27 mouse cellular contexts compared by ENCODE assay signal in the genomic region with DNA sequence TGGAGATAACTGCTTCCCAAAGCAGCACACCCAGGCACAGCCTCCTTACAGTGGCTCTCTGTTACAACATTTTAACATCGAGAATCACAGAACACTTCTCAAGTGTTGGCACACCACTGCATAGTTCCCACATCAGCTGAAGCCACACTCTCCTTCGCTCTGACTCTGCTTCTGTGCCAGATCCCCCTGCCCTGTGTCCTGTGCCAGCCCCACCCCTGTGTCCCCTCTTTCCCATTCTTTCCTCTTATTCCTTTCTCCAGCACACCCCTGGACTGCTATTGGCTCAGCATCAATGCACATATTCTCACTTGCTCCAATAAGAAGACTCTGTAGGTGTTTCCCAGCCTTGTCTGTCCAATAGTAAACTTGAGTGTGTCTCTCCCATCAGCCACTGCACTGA. TPM values are rescaled to one million over a fixed set of nuclear protein-coding genes. Genes with fewer than 3 reads are reported as not detected.
DNase-seq lines count a peak whose midpoint lies in the region; ATAC-seq lines count a peak whose summit lies in the region.
"Had no signal": no experiment of that assay in that cellular context is flagged by ENCODE, and none has a peak within 500 bp of the region (broad histone marks: within the 10 kb centered on the region; RNA-seq: fewer than 3 reads in every experiment).

No protein-coding gene starts in this region.

- H3K9me3 ChIP-seq in heart, embryonic 13.5 days = no peaks in the 10 kb centered on the region
- H3K9me3 ChIP-seq in heart, embryonic 16.5 days (replicated peaks; ENCODE audit: control insufficient read depth, low read length) = no peaks in the 10 kb centered on the region
- no peaks in the 10 kb centered on the region for H3K9me3 ChIP-seq in heart, embryonic 11.5 days (replicated peaks; ENCODE audit: control insufficient read depth, low read length)
- H3K9me3 ChIP-seq: embryonic facial prominence, embryonic 12.5 days; embryonic facial prominence, embryonic 15.5 days; hindbrain, embryonic 12.5 days; hindbrain, embryonic 15.5 days had no signal

- intact Hi-C loops in heart, postnatal 14 days (cut with DNase I) = no loop called here

- no peak overlapping the region for H3K4me3 ChIP-seq in heart, embryonic 13.5 days
- H3K4me3 ChIP-seq in heart, embryonic 16.5 days (ENCODE audit: low read length) = no peak overlapping the region
- H3K4me3 ChIP-seq in heart, embryonic 11.5 days (ENCODE audit: low read depth, low read length) = no peak overlapping the region
- H3K4me3 ChIP-seq: embryonic facial prominence, embryonic 12.5 days; embryonic facial prominence, embryonic 15.5 days; gastrocnemius, adult 2 months; hindbrain, embryonic 12.5 days; hindbrain, embryonic 15.5 days had no signal

- DNase-seq in heart, adult 8-10 months (ENCODE audit: low spot score) = no peak
- DNase-seq in heart, postnatal 14 days = no peak
- peak; percentile 5 for DNase-seq in heart, postnatal 4 days
- DNase-seq: adrenal gland, adult 2 months; adrenal gland, postnatal 14 days; cerebellum, adult 11 months; cerebellum, adult 2 months; cerebellum, adult 9-11 months; cerebellum, postnatal 25 days; forebrain, postnatal 0 days; gastrocnemius, adult 2 months; gastrocnemius, postnatal 14 days; kidney, adult 2 months had no signal

- H3K27ac ChIP-seq in heart, embryonic 13.5 days (replicated peaks) = peak overlapping the region; percentile 36
- no peak overlapping the region for H3K27ac ChIP-seq in heart, embryonic 16.5 days (ENCODE audit: low read length)
- no peak overlapping the region for H3K27ac ChIP-seq in heart, embryonic 11.5 days (ENCODE audit: low read depth, low read length)
- H3K27ac ChIP-seq: embryonic facial prominence, embryonic 12.5 days; embryonic facial prominence, embryonic 15.5 days; gastrocnemius, adult 2 months; hindbrain, embryonic 12.5 days; hindbrain, embryonic 15.5 days had no signal

- no peaks in the 10 kb centered on the region for H3K36me3 ChIP-seq in heart, embryonic 13.5 days
- H3K36me3 ChIP-seq in heart, embryonic 16.5 days (ENCODE audit: control insufficient read depth, insufficient read depth) = no peaks in the 10 kb centered on the region
- no peaks in the 10 kb centered on the region for H3K36me3 ChIP-seq in heart, embryonic 11.5 days (ENCODE audit: control insufficient read depth, insufficient read depth, low read length)
- H3K36me3 ChIP-seq: embryonic facial prominence, embryonic 12.5 days; embryonic facial prominence, embryonic 15.5 days; hindbrain, embryonic 12.5 days; hindbrain, embryonic 15.5 days had no signal

- no peak for ATAC-seq in heart, embryonic 13.5 days (ENCODE audit: extremely low read depth, insufficient number of reproducible peaks, low FRiP score, low TSS enrichment)
- ATAC-seq in heart, embryonic 16.5 days (replicated peaks; ENCODE audit: extremely low read depth, insufficient read depth, low FRiP score) = peak; percentile 60; the same call in 1 of the 2 replicates
- no peak for ATAC-seq in heart, embryonic 11.5 days (replicated peaks; ENCODE audit: insufficient number of reproducible peaks, low FRiP score, low TSS enrichment)
- ATAC-seq: CD4-positive, CD25-positive, alpha-beta regulatory T cell, adult 4 months; forebrain, embryonic 14.5 days; forebrain, postnatal 0 days; intestine, postnatal 0 days had no signal

- 44% methylated on average over 2 of the region's 2 CpGs for WGBS in heart, embryonic 13.5 days
- WGBS in heart, embryonic 16.5 days = 37% methylated on average over 2 of the region's 2 CpGs
- WGBS in heart, embryonic 11.5 days (ENCODE audit: insufficient replicate concordance) = 55% methylated on average over 2 of the region's 2 CpGs

- H3K27me3 ChIP-seq in heart, embryonic 13.5 days (replicated peaks) = no peaks in the 10 kb centered on the region
- no peaks in the 10 kb centered on the region for H3K27me3 ChIP-seq in heart, embryonic 16.5 days (ENCODE audit: control insufficient read depth, insufficient read depth, low read length)
- no peaks in the 10 kb centered on the region for H3K27me3 ChIP-seq in heart, embryonic 11.5 days (ENCODE audit: control insufficient read depth, insufficient read depth, low read length)
- H3K27me3 ChIP-seq: embryonic facial prominence, embryonic 12.5 days; embryonic facial prominence, embryonic 15.5 days; hindbrain, embryonic 12.5 days; hindbrain, embryonic 15.5 days had no signal

- peak overlapping the region; percentile 11; the same call in 1 of the 2 replicates for H3K4me2 ChIP-seq in heart, embryonic 13.5 days
- peak overlapping the region; percentile 3; the same call in 1 of the 2 replicates for H3K4me2 ChIP-seq in heart, embryonic 16.5 days (ENCODE audit: low read depth, low read length)
- no peak overlapping the region; the same call in 1 of the 2 replicates for H3K4me2 ChIP-seq in heart, embryonic 11.5 days
- H3K4me2 ChIP-seq: embryonic facial prominence, embryonic 12.5 days; embryonic facial prominence, embryonic 15.5 days; hindbrain, embryonic 12.5 days; hindbrain, embryonic 15.5 days had no signal

- H3K4me1 ChIP-seq in heart, embryonic 13.5 days = peaks cover 16% of the 10 kb centered on the region
- H3K4me1 ChIP-seq in heart, embryonic 16.5 days (ENCODE audit: control insufficient read depth, insufficient read depth, low read length) = peaks cover 5% of the 10 kb centered on the region
- H3K4me1 ChIP-seq in heart, embryonic 11.5 days (ENCODE audit: control insufficient read depth, insufficient read depth, low read length) = no peaks in the 10 kb centered on the region
- H3K4me1 ChIP-seq: embryonic facial prominence, embryonic 12.5 days; embryonic facial prominence, embryonic 15.5 days; hindbrain, embryonic 12.5 days; hindbrain, embryonic 15.5 days had no signal

- no peak overlapping the region for H3K9ac ChIP-seq in heart, embryonic 13.5 days
- H3K9ac ChIP-seq in heart, embryonic 16.5 days (ENCODE audit: low read length) = no peak overlapping the region
- H3K9ac ChIP-seq in heart, embryonic 11.5 days (ENCODE audit: low read depth, low read length) = no peak overlapping the region
- H3K9ac ChIP-seq: embryonic facial prominence, embryonic 12.5 days; embryonic facial prominence, embryonic 15.5 days; forebrain, postnatal 0 days; hindbrain, embryonic 12.5 days; hindbrain, embryonic 15.5 days had no signal

RNA-seq across cellular contexts. Expression of a gene that starts 45.1 kb away (rescaled TPM):
- 8.5 and 9.7 TPM in 2 replicates for polyA plus RNA-seq in heart, embryonic 13.5 days (2015; fragmentation: Nextera tagmentation; extraction: Ambion mirVana)
- total RNA-seq in heart, adult 8-10 months (2022) = 1 to 10 TPM; 3.0 to 9.4 (median 4.3) TPM
- 6.6 and 8.7 TPM in 2 replicates for polyA plus RNA-seq in heart, embryonic 16.5 days (2015; fragmentation: Nextera tagmentation; extraction: Ambion mirVana)
- 1 to 10 TPM; 2.9 to 3.2 TPM for total RNA-seq in heart, postnatal 14 days (2021)
- total RNA-seq in heart, postnatal 4 days (2021) = 10 to 100 TPM; 16.6 to 17.4 TPM
- 9.1 and 11.4 TPM in 2 replicates for polyA plus RNA-seq in heart, embryonic 11.5 days (2014; fragmentation: Nextera tagmentation; extraction: Ambion mirVana)
- total RNA-seq: common myeloid progenitor, adult 5-6 weeks; gastrocnemius, adult 2 months; hematopoietic stem cell, adult 5-6 weeks; MEL had no signal
- polyA plus RNA-seq: C2C12; CD4-positive, CD25-positive, alpha-beta regulatory T cell, adult 4 months had no signal
